Mouse (Mus musculus): ENCODE data around the gene Mx1. TPM values are rescaled to one million over a fixed set of nuclear protein-coding genes. Genes with fewer than 3 reads are reported as not detected.

The Mx1 gene
- total RNA-seq, 2 experiments from 2014 or later, result 1.4 to 1.8 TPM

Other genes starting within 250 kb of the Mx1 start
- 10 to 100 TPM in 1 of 2 experiments, 1 to 10 TPM in 1; 3.6 to 10.9 TPM for gene Bace2, start 106.2 kb downstream of the Mx1 start, total RNA-seq (2021)
- gene Fam3b, start 51.9 kb upstream of the Mx1 start, total RNA-seq (2021), result not detected
- gene Tmprss2, start 148.3 kb upstream of the Mx1 start, total RNA-seq (2021), result not detected